Mouse (Mus musculus) kidney, adult 2 months (tissue): ENCODE measurements around the gene Bax. TPM values are rescaled to one million over a fixed set of nuclear protein-coding genes. Genes with fewer than 3 reads are reported as not detected.
A peak's percentile ranks its signal among the peaks of the same experiment; 100 is the strongest.

Source experiments
- DNase-seq: peaks from one replicate; pipeline ENCODE4 v3.0.0; 2021
- H3K27ac ChIP-seq: fragments of 200-500 bp; 2 replicates; pipeline ENCODE4 v1.5.1; 2012; ENCODE audit warnings: low read depth, low read length, control low read depth, inconsistent platforms; ENCODE audit not compliant: insufficient read depth
- H3K27me3 ChIP-seq: fragments of 200-500 bp; replicated peaks from 2 replicates; pipeline ENCODE4 v1.6.1; 2012; ENCODE audit warnings: mild to moderate bottlenecking, moderate library complexity, low read length, inconsistent platforms; ENCODE audit not compliant: control insufficient read depth, insufficient read depth
- H3K36me3 ChIP-seq: fragments of 200-500 bp; 2 replicates; pipeline ENCODE4 v1.6.1; 2012; ENCODE audit warnings: mild to moderate bottlenecking, moderate library complexity, low read length, inconsistent platforms; ENCODE audit not compliant: control insufficient read depth, insufficient read depth
- H3K4me1 ChIP-seq: fragments of 200-500 bp; 2 replicates; pipeline ENCODE4 v1.6.1; 2011; ENCODE audit warnings: low read length; ENCODE audit not compliant: control insufficient read depth, insufficient read depth
- H3K4me3 ChIP-seq: fragments of 200-500 bp; 2 replicates; pipeline ENCODE4 v1.5.1; 2011; ENCODE audit warnings: mild to moderate bottlenecking, low read depth, low read length, control low read depth; ENCODE audit not compliant: insufficient read depth
- CTCF ChIP-seq: fragments of 200-500 bp; conservative IDR thresholded peaks from 2 replicates; pipeline ENCODE4 v1.5.1; 2011; ENCODE audit warnings: low read depth, mild to moderate bottlenecking, control low read depth, low read length, moderate library complexity, mixed read lengths; ENCODE audit not compliant: insufficient read depth, insufficient read length
- POLR2A ChIP-seq: fragments of 200-500 bp; IDR thresholded peaks from one replicate; pipeline ENCODE4 v1.6.1; 2011; ENCODE audit warnings: low read depth, low read length, control low read depth
- WGBS: fragments of 180-500 bp; shearing (Covaris S2); methylation state at CpG from one replicate; pipeline ENCODE4 v1.1.7; 2018; 5-methylcytosine and 5-hydroxymethylcytosine counted together
- polyA plus RNA-seq: library from polyadenylated mRNA; depleted of rRNA; stranded (reverse); fragments of >200 nt; gene quantifications from 2 replicates; pipeline ENCODE4 v1.2.3, GENCODE M21; 2012; rRNA removed

Gene Bax
- polyA plus RNA-seq: 104 and 112 TPM in 2 replicates

GRCm38 (mm10) chr7:45466283-45467089 lies at the start of gene Bax:
Gene Bax, minus strand, starts transcription at chr7:45466898.
- Histone ChIP-seq H3K4me3 (peak within 1 kb of the TSS; percentile 65), H3K36me3 (no peaks in the 10 kb centered on the region), H3K27me3 (no peaks in the 10 kb centered on the region), H3K4me1 (peaks cover 11% of the 10 kb centered on the region), H3K27ac (peak within 1 kb of the TSS; percentile 45)
- TF ChIP-seq CTCF (no peak), POLR2A (peak; percentile 26)
- WGBS: under 1% methylated on average over 58 of the region's 58 CpGs
- DNase-seq: peak; percentile 97

DNA sequence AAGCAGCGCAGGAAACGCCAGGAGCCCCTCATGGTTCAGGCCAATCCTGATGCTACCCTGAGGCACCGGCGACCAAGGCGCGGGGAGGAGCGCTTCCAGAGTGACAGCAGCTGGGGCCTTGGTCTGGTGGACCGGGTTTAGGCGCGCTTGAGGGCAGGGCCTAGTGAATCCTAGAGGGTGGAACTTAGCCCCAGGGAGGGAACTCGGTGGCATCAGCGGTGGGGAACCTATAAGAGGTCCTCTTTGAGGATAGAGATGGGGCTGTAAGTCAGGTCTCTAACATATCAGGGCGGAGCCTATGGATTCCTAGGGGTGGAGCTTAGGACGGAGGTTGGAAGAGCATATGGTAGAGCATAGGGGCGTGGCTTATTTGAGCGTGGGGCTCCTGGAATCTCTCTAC lies 48.7 kb upstream of the Bax start:
- Histone ChIP-seq H3K27ac (no peak overlapping the region), H3K36me3 (no peaks in the 10 kb centered on the region), H3K27me3 (no peaks in the 10 kb centered on the region), H3K4me3 (no peak overlapping the region), H3K4me1 (no peaks in the 10 kb centered on the region)
- DNase-seq: no peak
- WGBS: 44% methylated on average over 16 of the region's 16 CpGs
- TF ChIP-seq CTCF (no peak), POLR2A (no peak)

DNA sequence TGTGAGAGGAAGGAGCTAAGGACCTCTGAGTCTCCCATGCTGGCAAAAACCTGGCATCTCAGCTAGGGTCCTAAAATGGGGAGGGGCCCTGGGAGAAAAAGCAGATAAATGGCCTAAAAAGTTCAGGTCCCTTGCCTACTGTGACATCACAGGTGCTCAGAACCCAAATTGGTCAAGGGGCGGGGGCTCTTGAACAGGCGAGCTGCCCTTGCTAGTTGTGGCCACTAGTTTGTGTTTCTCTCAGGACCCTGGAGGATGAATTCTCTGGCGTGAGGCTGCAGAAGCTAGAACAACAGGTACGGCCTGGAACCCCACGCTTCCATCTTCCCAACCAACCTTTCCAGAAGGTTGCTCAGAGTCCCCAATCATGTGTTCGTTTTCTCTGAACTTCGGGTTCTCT lies 47.7 kb upstream of the Bax start:
- no peak for TF ChIP-seq CTCF
- TF ChIP-seq POLR2A: no peak

DNA sequence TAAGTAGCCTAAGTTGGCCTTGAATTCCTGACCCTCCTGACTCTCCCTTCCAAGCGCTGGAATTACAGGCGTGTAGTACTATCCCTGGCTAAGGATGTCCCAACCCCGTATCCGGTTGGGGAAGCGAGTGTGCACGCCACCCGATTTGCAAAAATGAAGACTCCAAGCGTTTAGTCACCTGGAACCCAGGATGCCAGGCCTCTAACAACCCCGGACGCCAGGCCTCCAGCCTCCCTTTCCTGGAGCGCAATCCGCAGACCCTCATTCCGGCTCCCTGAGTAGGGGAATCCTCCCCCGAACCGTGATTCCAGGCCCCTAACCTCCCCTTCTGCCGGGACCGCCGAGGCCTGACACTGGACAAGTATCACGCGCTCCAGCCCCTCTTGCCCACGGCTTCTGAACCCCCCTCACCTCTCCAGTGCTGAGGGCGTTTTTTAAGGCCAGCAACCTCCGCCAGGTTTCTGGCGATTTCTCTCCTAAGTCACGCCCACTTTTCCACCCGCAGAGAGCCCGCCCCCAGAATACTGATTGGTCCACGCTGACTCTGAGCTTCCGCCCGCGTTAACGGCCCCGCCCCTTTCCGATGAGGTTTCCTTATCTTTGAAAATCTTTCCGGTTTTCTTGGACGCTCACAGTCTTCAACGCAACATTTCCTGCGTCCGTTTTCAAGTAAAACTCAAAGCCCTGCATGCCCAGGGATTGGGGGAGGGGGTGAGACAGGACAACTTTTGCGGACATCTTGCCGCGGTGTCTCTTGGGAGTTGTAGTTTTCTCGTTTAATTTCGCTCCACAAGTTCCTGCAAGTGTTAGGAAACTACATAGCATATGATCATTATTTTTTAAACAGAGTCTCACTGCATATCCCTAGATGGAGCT lies 43.5 kb upstream of the Bax start, which contains the start of gene Nucb1:
Gene Nucb1, minus strand, starts transcription at position 495 of the 876 bp plus-strand sequence.
- under 1% methylated on average over 44 of the region's 44 CpGs for WGBS
- Histone ChIP-seq H3K27ac (peak within 1 kb of the TSS; percentile 79), H3K36me3 (no peaks in the 10 kb centered on the region), H3K27me3 (no peaks in the 10 kb centered on the region), H3K4me3 (peak within 1 kb of the TSS; percentile 90), H3K4me1 (peaks cover 15% of the 10 kb centered on the region)
- DNase-seq: peak; percentile 97
- TF ChIP-seq CTCF (no peak), POLR2A (peak; percentile 50)

More for the DNA sequence above, 47.7 kb upstream of the Bax start:
- 89% methylated on average over 7 of the region's 7 CpGs for WGBS
- Histone ChIP-seq H3K4me3 (no peak overlapping the region), H3K4me1 (peaks cover 1% of the 10 kb centered on the region), H3K36me3 (no peaks in the 10 kb centered on the region), H3K27ac (no peak overlapping the region), H3K27me3 (no peaks in the 10 kb centered on the region)
- no peak for DNase-seq

DNA sequence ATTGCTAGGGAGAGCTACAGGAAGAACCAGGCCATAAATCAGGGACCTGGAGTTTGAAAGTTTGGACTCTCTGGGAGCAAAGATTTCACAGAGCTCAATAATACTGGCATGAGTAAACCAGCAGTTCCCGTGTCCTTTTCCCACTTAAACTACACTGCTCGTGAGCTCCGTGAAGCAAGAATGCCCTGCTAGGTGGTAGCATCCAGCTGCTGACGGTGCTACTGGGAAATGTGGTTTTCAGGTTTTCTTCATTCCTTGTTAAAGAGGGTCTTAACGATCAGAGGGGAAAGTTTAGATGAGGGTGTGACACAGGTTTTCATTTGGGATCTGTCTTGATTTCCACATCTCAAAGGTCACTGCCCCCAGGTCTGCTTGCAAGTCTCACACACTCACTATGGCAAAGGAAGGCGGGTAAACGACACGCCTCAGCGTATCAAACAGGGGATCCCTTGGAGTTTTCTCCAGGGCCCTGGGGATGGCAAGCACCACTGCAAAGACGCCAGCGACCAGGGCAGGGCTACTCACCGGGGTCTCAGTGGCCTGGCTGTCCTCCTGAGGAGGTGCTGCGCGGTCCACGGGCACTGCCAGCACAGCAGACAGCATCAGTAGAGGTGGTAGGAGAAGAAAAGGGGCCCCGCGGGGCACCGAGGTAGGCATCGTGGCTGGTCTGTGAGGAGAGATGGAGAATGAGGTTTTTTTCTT lies 42.6 kb upstream of the Bax start:
- Histone ChIP-seq H3K27me3 (no peaks in the 10 kb centered on the region), H3K36me3 (no peaks in the 10 kb centered on the region), H3K27ac (peak overlapping the region; percentile 79; the same call in 1 of the 2 replicates), H3K4me1 (peaks cover 15% of the 10 kb centered on the region), H3K4me3 (peak overlapping the region; percentile 90)
- peak; percentile 23 for DNase-seq
- TF ChIP-seq CTCF: no peak
- no peak for TF ChIP-seq POLR2A
- 13% methylated on average over 19 of the region's 19 CpGs for WGBS

- H3K4me1 ChIP-seq: peaks cover 15% of the 10 kb centered on the region
- WGBS: 71% methylated on average over 6 of the region's 6 CpGs
- H3K27me3 ChIP-seq: no peaks in the 10 kb centered on the region
- H3K4me3 ChIP-seq: no peak overlapping the region
- no peak overlapping the region for H3K27ac ChIP-seq
- DNase-seq: no peak
- no peaks in the 10 kb centered on the region for H3K36me3 ChIP-seq
- TF ChIP-seq CTCF (no peak), POLR2A (no peak)
Observed at GRCm38 (mm10) chr7:45508561-45508960, 41.9 kb upstream of the Bax start.
